Mouse (Mus musculus): ENCODE results near the gene Disp1. TPM values are rescaled to one million over a fixed set of nuclear protein-coding genes. Genes with fewer than 3 reads are reported as not detected.

The Disp1 gene
- total RNA-seq, 4 experiments from 2014 or later = 7.9 to 8.9 (median 8.0) TPM

- DNase-seq (ENCODE audit: low spot score) = no peak
Observed at GRCm38 (mm10) chr1:183133440-183133839, 87.9 kb downstream of the Disp1 start.

DNA sequence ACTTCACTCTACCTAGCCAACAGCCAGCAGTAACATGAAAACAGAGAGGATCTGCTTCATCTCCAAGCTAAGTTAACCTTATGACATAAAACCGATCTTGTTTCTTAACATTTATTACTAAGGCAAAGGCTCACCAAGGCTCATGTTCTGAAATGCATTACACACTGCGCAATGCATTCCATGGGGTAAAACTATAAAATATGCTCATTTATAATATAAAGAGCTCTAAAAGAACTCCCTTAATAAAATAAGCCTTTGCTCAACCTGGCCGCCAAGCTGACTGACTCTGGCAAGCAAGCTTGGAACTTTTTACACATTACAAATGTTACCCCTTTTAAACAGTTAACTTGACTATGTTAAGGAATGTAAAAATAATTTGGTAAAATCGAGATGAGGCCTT is 94.1 kb downstream of the Disp1 start:
- no peak for DNase-seq (ENCODE audit: low spot score)

GRCm38 (mm10) chr1:183123725-183124124 is 97.6 kb downstream of the Disp1 start:
- no peak for DNase-seq (ENCODE audit: low spot score)

DNA sequence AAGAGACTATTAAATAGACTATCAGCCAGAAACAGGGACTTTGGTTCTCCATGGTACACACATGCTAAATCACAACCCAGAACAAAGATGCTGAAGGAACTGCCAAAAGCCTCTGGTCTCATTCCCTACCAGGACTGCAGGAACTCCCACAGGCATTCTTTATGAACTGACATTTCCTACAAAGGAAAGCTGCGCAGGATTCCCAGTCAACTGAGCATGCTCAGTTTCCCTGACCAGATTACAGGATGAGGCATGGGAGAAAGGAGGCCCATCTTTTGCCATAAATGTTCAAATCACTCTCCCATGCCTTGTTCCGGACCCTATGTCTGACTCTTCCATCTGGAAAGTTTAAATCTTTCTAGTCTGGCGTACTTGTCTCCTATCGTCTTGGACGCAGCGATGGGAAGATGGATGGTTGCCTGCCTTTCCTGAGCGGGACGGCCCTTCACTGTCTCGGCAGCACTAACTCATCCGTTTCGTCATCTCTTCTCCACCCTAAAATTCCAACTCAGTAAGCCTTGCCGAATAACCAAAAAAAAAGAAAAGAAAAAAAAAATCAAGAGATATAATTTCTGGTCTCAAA is 100.9 kb downstream of the Disp1 start:
- DNase-seq (ENCODE audit: low spot score) = peak; percentile 23

- no peak for DNase-seq (ENCODE audit: low spot score)
Observed at GRCm38 (mm10) chr1:183117827-183118825, 103.2 kb downstream of the Disp1 start.

GRCm38 (mm10) chr1:183116946-183117826 is 104.1 kb downstream of the Disp1 start:
- peak; percentile 46 for DNase-seq (ENCODE audit: low spot score)

GRCm38 (mm10) chr1:183116441-183116840 is 104.9 kb downstream of the Disp1 start:
- DNase-seq (ENCODE audit: low spot score) = no peak

GRCm38 (mm10) chr1:183115076-183115475 is 106.2 kb downstream of the Disp1 start:
- no peak for DNase-seq (ENCODE audit: low spot score)

DNA sequence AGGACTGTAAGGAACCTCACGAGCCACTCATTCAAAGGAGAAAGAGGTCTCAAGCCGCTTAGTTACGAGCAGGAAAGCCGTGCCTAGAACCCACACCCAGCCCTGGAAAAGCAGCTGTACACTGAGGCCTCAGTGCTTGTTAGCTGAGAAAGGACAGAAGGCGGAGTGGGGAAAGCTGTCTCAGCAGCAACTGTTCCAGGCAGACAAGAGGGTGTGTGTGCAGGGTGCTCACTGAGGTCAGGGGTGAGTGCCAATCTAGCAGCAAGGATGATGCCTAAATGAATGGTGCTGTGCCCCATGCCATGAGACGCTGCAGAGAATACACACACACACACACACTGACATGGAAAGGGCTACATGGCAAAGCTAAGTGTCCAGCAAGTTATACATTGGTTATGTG is 106.8 kb downstream of the Disp1 start:
- no peak for DNase-seq (ENCODE audit: low spot score)

- no peak for DNase-seq (ENCODE audit: low spot score)
Observed at GRCm38 (mm10) chr1:183113546-183113945, 107.8 kb downstream of the Disp1 start.

GRCm38 (mm10) chr1:183107476-183107875 is 113.8 kb downstream of the Disp1 start:
- DNase-seq (ENCODE audit: low spot score) = no peak

DNA sequence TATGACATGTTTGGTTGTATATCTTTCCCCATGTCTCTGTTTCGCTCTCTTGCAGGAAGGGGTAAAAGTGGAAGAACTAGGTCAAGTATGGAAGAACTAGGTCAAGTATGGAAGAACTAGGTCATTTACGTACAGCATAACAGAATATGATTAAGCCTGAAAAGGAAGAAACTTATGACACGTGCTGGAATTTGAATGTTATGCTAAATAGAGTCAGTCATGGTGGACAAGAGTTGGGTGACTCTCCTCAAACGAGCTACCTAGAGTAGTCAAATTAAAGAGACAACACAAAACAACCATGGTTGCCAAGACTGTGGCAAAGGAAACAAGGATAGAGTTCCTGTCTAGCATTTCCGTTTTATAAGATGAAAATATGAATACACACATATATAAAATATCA is 116.6 kb downstream of the Disp1 start:
- no peak for DNase-seq (ENCODE audit: low spot score)

DNA sequence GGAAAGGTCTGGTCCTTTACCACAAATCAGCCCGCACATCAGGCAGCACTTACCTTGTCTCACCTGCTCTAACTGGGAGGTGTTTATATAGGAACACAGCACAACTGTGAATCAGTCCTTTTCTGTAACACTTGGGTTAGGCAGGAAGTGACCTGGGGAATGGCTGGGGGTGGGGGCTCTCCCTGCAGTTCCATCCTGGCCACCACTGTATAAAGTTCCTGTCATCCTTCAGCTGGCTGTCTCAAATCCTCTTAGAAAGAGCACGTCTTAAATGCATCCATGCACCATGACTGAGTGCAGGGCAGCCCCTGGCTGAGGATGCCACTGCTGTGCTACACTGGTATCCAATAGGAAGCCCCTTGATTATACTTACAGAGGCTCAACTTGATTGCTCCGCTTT is 118.5 kb downstream of the Disp1 start:
- no peak for DNase-seq (ENCODE audit: low spot score)

DNA sequence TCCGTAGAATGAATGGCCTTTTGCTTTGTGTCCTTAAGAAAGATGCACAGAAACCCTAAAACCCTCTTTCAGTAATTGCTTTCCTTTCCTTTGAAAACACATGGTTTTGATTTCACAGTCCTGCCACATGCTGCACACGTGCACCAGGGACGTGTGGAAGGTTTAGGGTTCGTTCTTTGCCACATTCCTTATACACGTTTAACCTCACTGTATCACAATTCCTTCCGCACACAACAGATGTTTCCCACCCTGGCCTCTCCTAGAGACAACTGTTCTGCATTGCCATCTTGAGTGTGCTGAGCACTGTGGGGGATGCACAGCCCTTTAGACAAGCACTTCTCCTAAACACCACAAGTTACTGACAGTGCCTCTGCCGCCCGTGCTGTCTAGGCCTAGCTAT is 119.2 kb downstream of the Disp1 start:
- no peak for DNase-seq (ENCODE audit: low spot score)

DNA sequence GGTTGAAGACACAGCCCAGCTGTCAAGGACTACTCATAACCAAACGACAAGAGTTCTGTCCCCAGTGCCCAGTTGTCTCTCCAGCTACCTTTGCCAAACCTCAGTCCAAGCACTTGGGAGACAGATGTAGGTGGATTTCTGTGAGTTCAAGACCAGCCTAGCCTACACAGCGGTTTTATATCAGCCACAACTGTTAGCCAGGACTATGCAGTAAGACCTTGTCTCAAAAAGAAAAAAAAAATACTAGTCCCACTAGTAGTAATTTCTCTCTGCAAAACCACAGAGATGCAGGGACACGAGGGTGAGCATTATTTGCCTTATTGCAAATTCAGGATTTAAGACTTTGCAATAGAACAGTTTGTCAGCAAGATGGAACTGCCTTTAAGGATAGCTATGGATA is 120.0 kb downstream of the Disp1 start:
- DNase-seq (ENCODE audit: low spot score) = no peak

GRCm38 (mm10) chr1:183100245-183100644 is 121.1 kb downstream of the Disp1 start:
- DNase-seq (ENCODE audit: low spot score) = no peak

DNA sequence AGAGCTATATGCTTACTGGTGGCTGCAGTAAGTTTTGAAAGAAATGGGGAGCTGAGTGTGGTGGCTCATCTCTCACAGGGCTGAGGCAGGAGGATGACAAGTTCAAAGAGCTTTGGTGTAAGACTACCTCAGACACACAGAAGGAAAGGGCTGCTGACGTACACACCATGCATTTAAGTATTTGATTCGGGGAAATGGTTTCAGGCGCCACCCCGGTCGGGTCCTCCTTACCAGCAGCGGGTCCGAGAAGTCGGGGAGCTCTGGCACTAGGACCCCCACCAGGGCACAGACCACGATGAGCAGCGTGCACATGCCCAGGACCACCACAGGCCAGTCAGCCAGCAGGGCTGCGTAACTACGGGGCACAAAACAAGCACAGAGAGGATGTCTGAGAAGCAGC is 121.6 kb downstream of the Disp1 start:
- DNase-seq (ENCODE audit: low spot score) = no peak

GRCm38 (mm10) chr1:183097606-183098005 is 123.7 kb downstream of the Disp1 start:
- no peak for DNase-seq (ENCODE audit: low spot score)

GRCm38 (mm10) chr1:183095454-183096088 is 125.8 kb downstream of the Disp1 start:
- no peak for DNase-seq (ENCODE audit: low spot score)

GRCm38 (mm10) chr1:183092296-183092695 is 129.0 kb downstream of the Disp1 start:
- no peak for DNase-seq (ENCODE audit: low spot score)

GRCm38 (mm10) chr1:183091203-183091602 is 130.1 kb downstream of the Disp1 start:
- DNase-seq (ENCODE audit: low spot score) = no peak

Measured in heart, adult 8-10 months (tissue).